Mouse (Mus musculus): ENCODE results near the gene Gsdma3.
"Not testable (repeated sequence)": the region's sequence is repeated elsewhere in the genome, so short reads cannot be mapped to it uniquely, and the experiment has no call there.

The Gsdma3 gene

GRCm38 (mm10) chr11:98595955-98596354, 30.2 kb upstream of the Gsdma3 start:
- DNase-seq (ENCODE audit: low spot score in 2 of 2): no peak

GRCm38 (mm10) chr11:98597363-98597762, 28.8 kb upstream of the Gsdma3 start:
- peak; percentile 55 to 79 for DNase-seq (ENCODE audit: low spot score in 2 of 2)

GRCm38 (mm10) chr11:98597991-98598390, 28.2 kb upstream of the Gsdma3 start, which contains the start of gene Lrrc3c:
Gene Lrrc3c (plus strand): TSS chr11:98598291.
- no peak for DNase-seq (ENCODE audit: low spot score in 2 of 2)

- DNase-seq (ENCODE audit: low spot score in 2 of 2): no peak
Measured at GRCm38 (mm10) chr11:98598851-98599290, 27.3 kb upstream of the Gsdma3 start.

- DNase-seq (ENCODE audit: low spot score in 2 of 2): no peak
Measured at GRCm38 (mm10) chr11:98599291-98599690, 26.9 kb upstream of the Gsdma3 start.

- DNase-seq (ENCODE audit: low spot score in 2 of 2): no peak
Measured at GRCm38 (mm10) chr11:98602090-98602690, 24.0 kb upstream of the Gsdma3 start.

GRCm38 (mm10) chr11:98603953-98604352, 22.2 kb upstream of the Gsdma3 start:
- no peak for DNase-seq (ENCODE audit: low spot score in 2 of 2)

GRCm38 (mm10) chr11:98604911-98605310, 21.2 kb upstream of the Gsdma3 start:
- DNase-seq (ENCODE audit: low spot score in 2 of 2): not testable (repeated sequence)

GRCm38 (mm10) chr11:98606763-98607162, 19.4 kb upstream of the Gsdma3 start:
- DNase-seq (ENCODE audit: low spot score in 2 of 2): no peak

- DNase-seq (ENCODE audit: low spot score in 2 of 2): no peak
Measured at GRCm38 (mm10) chr11:98620791-98621190, 5.4 kb upstream of the Gsdma3 start.

GRCm38 (mm10) chr11:98623981-98624380, 2.2 kb upstream of the Gsdma3 start:
- not testable (repeated sequence) for DNase-seq (ENCODE audit: low spot score in 2 of 2)

GRCm38 (mm10) chr11:98624381-98624780, 1.8 kb upstream of the Gsdma3 start:
- DNase-seq (ENCODE audit: low spot score in 2 of 2): not testable (repeated sequence)

- DNase-seq (ENCODE audit: low spot score in 2 of 2): no peak
Measured at GRCm38 (mm10) chr11:98628706-98629105, 2.5 kb downstream of the Gsdma3 start.

GRCm38 (mm10) chr11:98630646-98631045, 4.5 kb downstream of the Gsdma3 start:
- no peak for DNase-seq (ENCODE audit: low spot score in 2 of 2)

- DNase-seq (ENCODE audit: low spot score in 2 of 2): peak in 1 of 2 experiments; percentile 12
Measured at GRCm38 (mm10) chr11:98635312-98635970, 9.3 kb downstream of the Gsdma3 start.

- no peak for DNase-seq (ENCODE audit: low spot score in 2 of 2)
Measured at GRCm38 (mm10) chr11:98637501-98637900, 11.3 kb downstream of the Gsdma3 start.

- DNase-seq (ENCODE audit: low spot score in 2 of 2): no peak
Measured at GRCm38 (mm10) chr11:98640091-98640490, 13.9 kb downstream of the Gsdma3 start.

GRCm38 (mm10) chr11:98644757-98645156, 18.6 kb downstream of the Gsdma3 start:
- no peak for DNase-seq (ENCODE audit: low spot score in 2 of 2)

- DNase-seq (ENCODE audit: low spot score in 2 of 2): no peak
Measured at GRCm38 (mm10) chr11:98645946-98646345, 19.8 kb downstream of the Gsdma3 start.

- DNase-seq (ENCODE audit: low spot score in 2 of 2): no peak
Measured at GRCm38 (mm10) chr11:98646459-98646858, 20.3 kb downstream of the Gsdma3 start, which contains the start of gene Gsdma2. Gene Gsdma2 (plus strand): TSS chr11:98646759.

- peak in 1 of 2 experiments; percentile 59 for DNase-seq (ENCODE audit: low spot score in 2 of 2)
Measured at GRCm38 (mm10) chr11:98655076-98655475, 28.9 kb downstream of the Gsdma3 start.

- peak in 1 of 2 experiments; percentile 28 for DNase-seq (ENCODE audit: low spot score in 2 of 2)
Measured at GRCm38 (mm10) chr11:98660517-98660916, 34.4 kb downstream of the Gsdma3 start.

GRCm38 (mm10) chr11:98664091-98664490, 37.9 kb downstream of the Gsdma3 start, which contains the start of gene Gsdma:
Gene Gsdma (plus strand): TSS chr11:98664351.
- no peak for DNase-seq (ENCODE audit: low spot score in 2 of 2)

Data from spleen, postnatal 14 days (tissue).